Mouse (Mus musculus) heart, adult 2 months (tissue): ENCODE results near the gene Cntfr.

Experiments used
- CTCF ChIP-seq: fragments of 200-600 bp; IDR thresholded peaks from 2 replicates; pipeline ENCODE4 v1.8.1; 2022; ENCODE audit warnings: antibody characterized with exemption, mild to moderate bottlenecking, moderate library complexity
- POLR2A ChIP-seq: fragments of 200-500 bp; IDR thresholded peaks from 2 replicates; pipeline ENCODE4 v1.6.1; 2011; ENCODE audit warnings: mild to moderate bottlenecking, low read depth, low read length, control low read depth; ENCODE audit not compliant: insufficient read depth

DNA sequence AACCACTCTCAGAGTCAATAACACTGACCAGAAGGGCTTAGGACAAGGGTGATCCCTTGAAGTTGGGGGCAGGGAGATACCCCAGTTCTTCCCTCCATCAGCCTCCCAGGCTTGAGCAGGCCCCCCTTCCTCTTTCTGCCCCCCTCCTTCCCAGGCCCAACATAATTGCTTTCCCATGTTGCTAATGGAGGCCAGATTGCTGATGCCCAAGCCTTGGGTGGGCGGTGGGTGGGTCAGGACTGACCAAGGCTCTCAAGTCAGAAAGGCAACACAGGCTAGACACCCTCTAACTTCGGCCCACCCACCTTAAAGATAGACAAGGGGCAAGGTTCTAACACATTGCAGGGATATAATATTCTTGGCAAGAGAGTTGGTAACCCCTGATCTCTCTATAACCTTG lies 41.4 kb downstream of the Cntfr start:
- TF ChIP-seq CTCF (no peak), POLR2A (no peak)
